Mouse (Mus musculus) kidney, adult 2 months (tissue): ENCODE data around the gene Olfr721-ps1.

ENCODE experiments used
- CTCF ChIP-seq: fragments of 200-500 bp; conservative IDR thresholded peaks from 2 replicates; pipeline ENCODE4 v1.5.1; 2011; ENCODE audit warnings: low read depth, mild to moderate bottlenecking, control low read depth, low read length, moderate library complexity, mixed read lengths; ENCODE audit not compliant: insufficient read depth, insufficient read length
- POLR2A ChIP-seq: fragments of 200-500 bp; IDR thresholded peaks from one replicate; pipeline ENCODE4 v1.6.1; 2011; ENCODE audit warnings: low read depth, low read length, control low read depth

DNA sequence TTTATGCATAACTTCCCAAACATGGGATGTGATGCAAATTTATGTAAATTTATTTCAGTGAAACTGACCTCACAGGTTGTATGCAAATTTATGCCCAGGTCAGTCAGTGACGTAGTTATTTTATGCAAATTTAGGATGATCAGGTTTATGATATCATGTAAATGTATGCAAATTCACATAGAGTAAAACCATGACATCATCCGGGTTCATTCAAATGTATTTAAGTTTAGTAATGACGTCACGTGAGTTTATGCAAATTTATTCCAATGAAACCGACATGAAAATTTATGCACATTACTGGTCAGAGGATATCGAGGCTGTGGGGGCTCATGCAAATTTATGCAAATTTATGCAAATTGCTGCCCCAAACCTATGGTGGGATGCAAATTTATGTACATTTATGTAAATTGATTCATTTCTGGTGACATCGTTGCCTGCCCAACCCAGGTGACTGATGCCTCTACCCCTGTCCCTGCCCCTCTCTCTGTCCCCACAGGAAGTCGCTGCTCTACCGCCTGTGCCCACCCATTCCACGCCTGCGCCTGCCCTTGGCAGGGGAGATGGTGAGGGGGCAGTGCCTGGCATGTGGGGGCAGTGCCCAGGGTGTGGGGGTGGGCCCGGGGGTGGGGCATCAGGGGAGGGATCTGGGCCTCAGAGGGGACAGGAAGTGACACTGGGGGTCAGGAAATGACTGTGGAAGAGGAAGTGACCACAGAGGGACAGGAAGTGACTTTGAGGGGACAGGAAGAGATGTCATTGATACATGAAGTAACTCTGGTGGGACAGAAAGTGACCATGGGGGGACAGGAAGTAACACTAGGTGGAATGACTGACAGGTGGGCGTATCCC is 46.4 kb upstream of the Olfr721-ps1 start:
- TF ChIP-seq POLR2A = no peak
- TF ChIP-seq CTCF = no peak
